11 mouse cellular contexts compared by ENCODE assay signal in genomic region chr11:117993190-117994175, GRCm38 (mm10). TPM values are rescaled to one million over a fixed set of nuclear protein-coding genes. Genes with fewer than 3 reads are reported as not detected.
DNase-seq lines count a peak whose midpoint lies in the region; ATAC-seq and TF ChIP-seq lines count a peak whose summit lies in the region.
"Had no signal": no experiment of that assay in that cellular context is flagged by ENCODE, and none has a peak within 500 bp of the region (broad histone marks: within the 10 kb centered on the region; RNA-seq: fewer than 3 reads in every experiment).

No protein-coding gene starts in this region.

- WGBS in hindbrain, embryonic 15.5 days: 83% methylated on average over 14 of the region's 14 CpGs
- 78% methylated on average over 14 of the region's 14 CpGs for WGBS in hindbrain, embryonic 10.5 days
- 66% methylated on average over 14 of the region's 14 CpGs for WGBS in embryonic facial prominence, embryonic 14.5 days
- 49% methylated on average over 14 of the region's 14 CpGs for WGBS in liver, embryonic 16.5 days (ENCODE audit: insufficient replicate concordance)

- H3K9ac ChIP-seq in hindbrain, embryonic 15.5 days: no peak overlapping the region
- H3K9ac ChIP-seq in CH12.LX (ENCODE audit: insufficient read depth, low read depth): 0 out of 2 replicates have a peak overlapping the region, but pooled peaks have one; percentile 1
- H3K9ac ChIP-seq in embryonic facial prominence, embryonic 14.5 days (ENCODE audit: low read depth, low read length): peak overlapping the region; percentile 45
- no peak overlapping the region for H3K9ac ChIP-seq in liver, embryonic 16.5 days (ENCODE audit: low read depth, low read length)

- no peak for DNase-seq in hindbrain, embryonic 10.5 days (ENCODE audit: low spot score)
- no peak for DNase-seq in CH12.LX (ENCODE audit: extremely low read depth)
- no peak for DNase-seq in embryonic facial prominence, embryonic 14.5 days (ENCODE audit: low spot score)
- DNase-seq in left cerebral cortex, postnatal 36 days (ENCODE audit: low spot score in 2 of 2): no peak
- no peak for DNase-seq in adrenal gland, adult 2 months
- DNase-seq: lung, adult 2 months; thymus, postnatal 4 days had no signal

- ATAC-seq in hindbrain, embryonic 15.5 days (ENCODE audit: low FRiP score, low read depth): no peak
- ATAC-seq in embryonic facial prominence, embryonic 14.5 days (ENCODE audit: low read depth): no peak
- no peak for ATAC-seq in liver, embryonic 16.5 days (ENCODE audit: low read depth)
- ATAC-seq in cerebellum, adult (ENCODE audit: insufficient number of reproducible peaks, low FRiP score, low TSS enrichment): no peak
- ATAC-seq: forebrain, embryonic 16.5 days had no signal

- TF ChIP-seq CTCF in CH12.LX (conservative IDR thresholded peaks at IDR 0.05 in 1 of 2, IDR thresholded peaks at IDR 0.05 in 1 of 2; ENCODE audit: low read depth in 2 of 2, low read length in 2 of 2): no peak

- H3K4me3 ChIP-seq in hindbrain, embryonic 15.5 days: no peak overlapping the region
- H3K4me3 ChIP-seq in hindbrain, embryonic 10.5 days: no peak overlapping the region
- no peak overlapping the region for H3K4me3 ChIP-seq in CH12.LX (replicated peaks in 1 of 3; ENCODE audit: low read depth in 2 of 3, low read length in 2 of 3, poor library complexity in 1 of 3)
- no peak overlapping the region for H3K4me3 ChIP-seq in embryonic facial prominence, embryonic 14.5 days (ENCODE audit: low read depth, low read length)
- H3K4me3 ChIP-seq in liver, embryonic 16.5 days (ENCODE audit: low read depth, low read length): no peak overlapping the region

- dilution Hi-C loops in CH12.LX (cut with MboI; ENCODE audit: extremely low pct_ligation_motif_present, extremely low pct_unique_long_range_greater_than_20kb, low sequenced_read_pairs): no loop called here

- H3K4me2 ChIP-seq in hindbrain, embryonic 15.5 days: no peak overlapping the region
- H3K4me2 ChIP-seq in CH12.LX (ENCODE audit: insufficient read depth, low read depth, poor library complexity, severe bottlenecking): no peak overlapping the region
- peak overlapping the region; percentile 7; the same call in 1 of the 2 replicates for H3K4me2 ChIP-seq in embryonic facial prominence, embryonic 14.5 days (ENCODE audit: low read depth, low read length)
- H3K4me2 ChIP-seq in liver, embryonic 16.5 days (ENCODE audit: low read depth, low read length): no peak overlapping the region

- TF ChIP-seq EP300 in CH12.LX (IDR thresholded peaks at IDR 0.05; ENCODE audit: low read length): 0 out of 2 replicates have a peak, but pooled peaks have one; percentile 29

- intact Hi-C loops in left cerebral cortex, postnatal 36 days (cut with DNase I): no loop called here

- 0 out of 2 replicates have a peak overlapping the region, but pooled peaks have one; percentile 17 for H3K27ac ChIP-seq in hindbrain, embryonic 15.5 days (replicated peaks)
- no peak overlapping the region for H3K27ac ChIP-seq in hindbrain, embryonic 10.5 days
- H3K27ac ChIP-seq in CH12.LX (ENCODE audit: insufficient read depth, low read depth): peak overlapping the region; percentile 27; the same call in 1 of the 2 replicates
- peak overlapping the region; percentile 71 for H3K27ac ChIP-seq in embryonic facial prominence, embryonic 14.5 days (replicated peaks; ENCODE audit: low read depth, low read length)
- peak overlapping the region; percentile 10 for H3K27ac ChIP-seq in liver, embryonic 16.5 days (ENCODE audit: low read length)

- no peak for TF ChIP-seq POLR2A in CH12.LX (IDR thresholded peaks at IDR 0.05; ENCODE audit: low read depth, low read length)

- no peak for TF ChIP-seq RAD21 in CH12.LX (IDR thresholded peaks at IDR 0.05; ENCODE audit: low read depth, low read length)

- H3K27me3 ChIP-seq in hindbrain, embryonic 15.5 days: no peaks in the 10 kb centered on the region
- H3K27me3 ChIP-seq in hindbrain, embryonic 10.5 days (ENCODE audit: insufficient read depth, poor library complexity, severe bottlenecking): no peaks in the 10 kb centered on the region
- H3K27me3 ChIP-seq in CH12.LX (replicated peaks): no peaks in the 10 kb centered on the region
- no peaks in the 10 kb centered on the region for H3K27me3 ChIP-seq in embryonic facial prominence, embryonic 14.5 days (replicated peaks; ENCODE audit: control insufficient read depth, insufficient read depth, low read length)
- H3K27me3 ChIP-seq in liver, embryonic 16.5 days (ENCODE audit: control insufficient read depth, insufficient read depth, low read depth, low read length): no peaks in the 10 kb centered on the region

- H3K79me2 ChIP-seq in CH12.LX (replicated peaks; ENCODE audit: control insufficient read depth, extremely low read depth, insufficient read depth, poor library complexity, severe bottlenecking): peaks cover 93% of the 10 kb centered on the region

- no peaks in the 10 kb centered on the region for H3K36me3 ChIP-seq in hindbrain, embryonic 15.5 days
- peaks cover 9% of the 10 kb centered on the region for H3K36me3 ChIP-seq in hindbrain, embryonic 10.5 days
- H3K36me3 ChIP-seq in CH12.LX (replicated peaks in 1 of 2; ENCODE audit: control insufficient read depth in 1 of 2, insufficient read depth in 1 of 2, low read length in 1 of 2): peaks cover 3 to 54% of the 10 kb centered on the region in 2 experiments
- H3K36me3 ChIP-seq in embryonic facial prominence, embryonic 14.5 days (ENCODE audit: control insufficient read depth, insufficient read depth, low read length): peaks cover 7% of the 10 kb centered on the region
- H3K36me3 ChIP-seq in liver, embryonic 16.5 days (ENCODE audit: control insufficient read depth, insufficient read depth): no peaks in the 10 kb centered on the region

- H3K9me3 ChIP-seq in hindbrain, embryonic 15.5 days: no peaks in the 10 kb centered on the region
- H3K9me3 ChIP-seq in hindbrain, embryonic 10.5 days: no peaks in the 10 kb centered on the region
- no peaks in the 10 kb centered on the region for H3K9me3 ChIP-seq in CH12.LX (replicated peaks; ENCODE audit: low read length)
- no peaks in the 10 kb centered on the region for H3K9me3 ChIP-seq in embryonic facial prominence, embryonic 14.5 days (ENCODE audit: control insufficient read depth, low read length)
- no peaks in the 10 kb centered on the region for H3K9me3 ChIP-seq in liver, embryonic 16.5 days (replicated peaks; ENCODE audit: control insufficient read depth, low read length)

- H3K4me1 ChIP-seq in hindbrain, embryonic 15.5 days (replicated peaks): peaks cover 59% of the 10 kb centered on the region
- peaks cover 74% of the 10 kb centered on the region for H3K4me1 ChIP-seq in hindbrain, embryonic 10.5 days (replicated peaks)
- peaks cover 71 to 96% of the 10 kb centered on the region in 2 experiments for H3K4me1 ChIP-seq in CH12.LX (ENCODE audit: control insufficient read depth in 1 of 2, insufficient read depth in 2 of 2)
- peaks cover 20% of the 10 kb centered on the region for H3K4me1 ChIP-seq in embryonic facial prominence, embryonic 14.5 days (ENCODE audit: control insufficient read depth, insufficient read depth, low read length)
- peaks cover 60% of the 10 kb centered on the region for H3K4me1 ChIP-seq in liver, embryonic 16.5 days (ENCODE audit: control insufficient read depth, low read depth, low read length)

- in situ Hi-C loops in CH12.LX (cut with MboI; ENCODE audit: low pct_ligation_motif_present, low pct_unique_long_range_greater_than_20kb, low sequenced_read_pairs): no loop called here

TF ChIP-seq in CH12.LX, 34 proteins besides CTCF, POLR2A, EP300 and RAD21 (continues in another document):
- TF ChIP-seq E2F4 (IDR thresholded peaks at IDR 0.05; ENCODE audit: insufficient replicate concordance, low read depth, low read length) (no peak), KAT2A (IDR thresholded peaks at IDR 0.05; ENCODE audit: insufficient replicate concordance, low read length) (no peak), MYC (IDR thresholded peaks at IDR 0.05; ENCODE audit: low read depth, low read length) (no peak), USF2 (conservative IDR thresholded peaks at IDR 0.05; ENCODE audit: low read depth, low read length) (no peak), ELF1 (IDR thresholded peaks at IDR 0.05; ENCODE audit: low read depth, low read length) (no peak), CHD1 (IDR thresholded peaks at IDR 0.05; ENCODE audit: low read depth, low read length) (no peak), USF1 (IDR thresholded peaks at IDR 0.05; ENCODE audit: low read depth, low read length) (no peak), CHD2 (IDR thresholded peaks at IDR 0.05; ENCODE audit: low read length) (no peak), ZNF384 (IDR thresholded peaks at IDR 0.05; ENCODE audit: low read depth, low read length) (no peak), ETS1 (conservative IDR thresholded peaks at IDR 0.05; ENCODE audit: low read depth, low read length) (no peak), SIN3A (IDR thresholded peaks at IDR 0.05; ENCODE audit: low read length) (no peak), ZMIZ1 (IDR thresholded peaks at IDR 0.05; ENCODE audit: low read depth, low read length) (no peak)

RNA-seq across cellular contexts. Expression of gene Pgs1, which starts 7.4 kb away (rescaled TPM):
- polyA plus RNA-seq in hindbrain, embryonic 15.5 days (2015; fragmentation: Nextera tagmentation; extraction: Ambion mirVana): 59.4 and 63.7 TPM in 2 replicates
- polyA plus RNA-seq in hindbrain, embryonic 10.5 days (2016; fragmentation: Nextera tagmentation; extraction: Ambion mirVana): 46.2 and 51.9 TPM in 2 replicates
- total RNA-seq in CH12.LX (2012; rRNA removed): 60.5 and 64.5 TPM in 2 replicates
- total RNA-seq in CH12.LX (2014; rRNA removed): 38.1 and 39.8 TPM in 2 replicates
- 50.4 and 50.8 TPM in 2 replicates for polyA plus RNA-seq in CH12.LX (2012; ENCODE audit: insufficient read length, low read depth)
- polyA plus RNA-seq in embryonic facial prominence, embryonic 14.5 days (2014; fragmentation: Nextera tagmentation; extraction: Ambion mirVana): 31.0 and 34.7 TPM in 2 replicates
- 13.5 and 13.7 TPM in 2 replicates for polyA plus RNA-seq in liver, embryonic 16.5 days (2015; fragmentation: Nextera tagmentation; extraction: Ambion mirVana)
- total RNA-seq in left cerebral cortex, postnatal 36 days (2021): 10 to 100 TPM; 82.8 to 86.3 TPM
- total RNA-seq in adrenal gland, adult 2 months (2021): 10 to 100 TPM; 53.9 to 54.5 TPM
- polyA plus RNA-seq in adrenal gland, adult 2 months (2012; rRNA removed): 99.4 and 165 TPM in 2 replicates

RNA-seq across cellular contexts. Expression of gene Socs3, which starts 23.6 kb away (rescaled TPM):
- polyA plus RNA-seq in hindbrain, embryonic 15.5 days (2015; fragmentation: Nextera tagmentation; extraction: Ambion mirVana): 7.8 and 9.2 TPM in 2 replicates
- 12.5 and 14.2 TPM in 2 replicates for polyA plus RNA-seq in hindbrain, embryonic 10.5 days (2016; fragmentation: Nextera tagmentation; extraction: Ambion mirVana)
- total RNA-seq in CH12.LX (2012; rRNA removed) (2.5 and 4.7 TPM in 2 replicates), CH12.LX (2014; rRNA removed) (1.1 and 1.2 TPM in 2 replicates)
- 0.83 and 1.1 TPM in 2 replicates for polyA plus RNA-seq in CH12.LX (2012; ENCODE audit: insufficient read length, low read depth)
- 6.8 and 8.3 TPM in 2 replicates for polyA plus RNA-seq in embryonic facial prominence, embryonic 14.5 days (2014; fragmentation: Nextera tagmentation; extraction: Ambion mirVana)
- 6.1 and 6.7 TPM in 2 replicates for polyA plus RNA-seq in liver, embryonic 16.5 days (2015; fragmentation: Nextera tagmentation; extraction: Ambion mirVana)
- total RNA-seq in left cerebral cortex, postnatal 36 days (2021): 1 to 10 TPM; 2.8 to 5.0 TPM
- total RNA-seq in adrenal gland, adult 2 months (2021): 1 to 10 TPM; 3.2 to 6.9 TPM
- polyA plus RNA-seq in adrenal gland, adult 2 months (2012; rRNA removed): 14.1 and 14.8 TPM in 2 replicates

Comparison
In these comparisons a context has a peak if more than half of its experiments do, and no peak if none do; other contexts are left out.
1. H3K9ac ChIP-seq: peak in CH12.LX (single experiment) and embryonic facial prominence, embryonic 14.5 days (single experiment); none in hindbrain, embryonic 15.5 days (single experiment) and liver, embryonic 16.5 days (single experiment).